Mouse (Mus musculus) CH12.LX (cell line): ENCODE data around the gene Ttc38. TPM values are rescaled to one million over a fixed set of nuclear protein-coding genes. Genes with fewer than 3 reads are reported as not detected.
A peak's percentile ranks its signal among the peaks of the same experiment; 100 is the strongest.

ENCODE experiments used
- DNase-seq: peaks from one replicate; pipeline ENCODE4 v3.0.0-alpha.2; 2013; ENCODE audit errors: extremely low read depth
- H3K27ac ChIP-seq: 2 replicates; pipeline ENCODE4 v1.5.1; 2012; ENCODE audit warnings: low read depth, mild to moderate bottlenecking, control low read depth, moderate library complexity; ENCODE audit not compliant: insufficient read depth
- H3K27me3 ChIP-seq: replicated peaks from 2 replicates; pipeline ENCODE3; 2012; ENCODE audit warnings: inconsistent platforms
- H3K36me3 ChIP-seq, 2 experiments: replicated peaks in 1 of 2; 2 replicates each; pipeline versions ENCODE3 to v1.6.1; 2012; ENCODE audit warnings: inconsistent platforms in 1 of 2, low read length in 1 of 2, mild to moderate bottlenecking in 1 of 2, mixed read lengths in 1 of 2, moderate library complexity in 1 of 2; ENCODE audit not compliant: control insufficient read depth in 1 of 2, insufficient read depth in 1 of 2
- H3K4me1 ChIP-seq, 2 experiments: 2 replicates each; pipeline ENCODE4 v1.6.1; 2012; ENCODE audit warnings: inconsistent platforms in 1 of 2, moderate library complexity in 1 of 2; ENCODE audit not compliant: insufficient read depth in 2 of 2, control insufficient read depth in 1 of 2
- H3K4me2 ChIP-seq: 2 replicates; pipeline ENCODE4 v1.6.1; 2012; ENCODE audit warnings: low read depth, mild to moderate bottlenecking, control low read depth; ENCODE audit not compliant: poor library complexity, insufficient read depth, severe bottlenecking
- H3K4me3 ChIP-seq, 3 experiments: fragments of 150-350 bp in 1 of 3; sonication (generic) in 1 of 3; replicated peaks in 1 of 3; 2 replicates each; pipeline versions ENCODE3 to v1.5.1; 2011 to 2012; ENCODE audit warnings: low read depth in 2 of 3, low read length in 2 of 3, mild to moderate bottlenecking in 2 of 3, moderate library complexity in 2 of 3, control low read depth in 1 of 3, improper control_type of control experiment in 1 of 3, inconsistent platforms in 1 of 3, mixed read lengths in 1 of 3; ENCODE audit not compliant: poor library complexity in 1 of 3
- H3K79me2 ChIP-seq: replicated peaks from 2 replicates; pipeline ENCODE4 v1.6.1; 2012; ENCODE audit warnings: mild to moderate bottlenecking, moderate library complexity; ENCODE audit not compliant: control insufficient read depth, poor library complexity, insufficient read depth, severe bottlenecking; ENCODE audit errors: extremely low read depth
- H3K9ac ChIP-seq: 2 replicates; pipeline ENCODE4 v1.6.1; 2012; ENCODE audit warnings: low read depth, mild to moderate bottlenecking, control low read depth, moderate library complexity; ENCODE audit not compliant: insufficient read depth
- H3K9me3 ChIP-seq: replicated peaks from 2 replicates; pipeline ENCODE3; 2012; ENCODE audit warnings: low read length, inconsistent platforms, mixed read lengths
- CHD1 ChIP-seq: IDR thresholded peaks from 2 replicates; pipeline ENCODE4 v1.6.1; 2012; ENCODE audit warnings: low read depth, low read length, improper control_type of control experiment, inconsistent platforms
- CHD2 ChIP-seq: IDR thresholded peaks from 2 replicates; pipeline ENCODE4 v1.6.1; 2011; ENCODE audit warnings: low read length, improper control_type of control experiment
- CTCF ChIP-seq, 2 experiments: IDR thresholded peaks in 1 of 2; conservative IDR thresholded peaks in 1 of 2; 2 replicates each; pipeline ENCODE4 v1.5.1; 2011 to 2012; ENCODE audit warnings: low read depth in 2 of 2, low read length in 2 of 2, improper control_type of control experiment in 1 of 2, inconsistent platforms in 1 of 2, mild to moderate bottlenecking in 1 of 2, moderate library complexity in 1 of 2
- ELF1 ChIP-seq: IDR thresholded peaks from 2 replicates; pipeline ENCODE4 v1.6.1; 2014; ENCODE audit warnings: low read depth, mild to moderate bottlenecking, inconsistent platforms, low read length, improper control_type of control experiment
- EP300 ChIP-seq: IDR thresholded peaks from 2 replicates; pipeline ENCODE4 v1.6.1; 2011; ENCODE audit warnings: low read length, improper control_type of control experiment
- GABPA ChIP-seq: IDR thresholded peaks from 2 replicates; pipeline ENCODE4 v1.6.1; 2012; ENCODE audit warnings: low read depth, low read length, improper control_type of control experiment, inconsistent platforms; ENCODE audit not compliant: insufficient replicate concordance
- HCFC1 ChIP-seq: IDR thresholded peaks from 2 replicates; pipeline ENCODE4 v1.6.1; 2012; ENCODE audit warnings: low read depth, mild to moderate bottlenecking, inconsistent platforms, low read length, improper control_type of control experiment
- IRF4 ChIP-seq: IDR thresholded peaks from 2 replicates; pipeline ENCODE4 v1.6.1; 2014; ENCODE audit warnings: low read depth, mild to moderate bottlenecking, inconsistent platforms, low read length, improper control_type of control experiment
- JUN ChIP-seq: IDR thresholded peaks from 2 replicates; pipeline ENCODE4 v1.6.1; 2011; ENCODE audit warnings: low read depth, mild to moderate bottlenecking, low read length, improper control_type of control experiment, moderate library complexity; ENCODE audit not compliant: insufficient read depth
- MAFK ChIP-seq: IDR thresholded peaks from 2 replicates; pipeline ENCODE4 v1.6.1; 2011; ENCODE audit warnings: low read length, improper control_type of control experiment; ENCODE audit not compliant: insufficient replicate concordance
- MXI1 ChIP-seq: IDR thresholded peaks from 2 replicates; pipeline ENCODE4 v1.6.1; 2011; ENCODE audit warnings: mild to moderate bottlenecking, low read depth, low read length, improper control_type of control experiment
- NELFE ChIP-seq: IDR thresholded peaks from 2 replicates; pipeline ENCODE4 v1.6.1; 2011; ENCODE audit warnings: low read depth, low read length, improper control_type of control experiment
- POLR2A ChIP-seq: IDR thresholded peaks from 2 replicates; pipeline ENCODE4 v1.6.1; 2011; ENCODE audit warnings: low read depth, mild to moderate bottlenecking, improper control_type of control experiment, low read length
- RAD21 ChIP-seq: IDR thresholded peaks from 2 replicates; pipeline ENCODE4 v1.6.1; 2011; ENCODE audit warnings: low read depth, mild to moderate bottlenecking, low read length, improper control_type of control experiment, moderate library complexity
- SMC3 ChIP-seq: IDR thresholded peaks from 2 replicates; pipeline ENCODE4 v1.6.1; 2011; ENCODE audit warnings: low read depth, low read length, improper control_type of control experiment
- TCF12 ChIP-seq: IDR thresholded peaks from 2 replicates; pipeline ENCODE4 v1.6.1; 2014; ENCODE audit warnings: low read depth, mild to moderate bottlenecking, inconsistent platforms, low read length, improper control_type of control experiment
- ZC3H11A ChIP-seq: IDR thresholded peaks from 2 replicates; pipeline ENCODE4 v1.6.1; 2012; ENCODE audit warnings: low read depth, mild to moderate bottlenecking, inconsistent platforms, low read length, improper control_type of control experiment
- dilution Hi-C: fragments of 300-500 bp; cut with MboI; formaldehyde crosslinking; loops from 2 replicates; pipeline ENCODE4 v1.14.3; 2020; ENCODE audit warnings: low sequenced_read_pairs; ENCODE audit not compliant: extremely low pct_unique_long_range_greater_than_20kb, extremely low pct_ligation_motif_present
- in situ Hi-C: fragments of 300-500 bp; cut with MboI; formaldehyde crosslinking; loops from 3 replicates; pipeline ENCODE4 v1.14.3; 2019; ENCODE audit warnings: low sequenced_read_pairs, low pct_ligation_motif_present, low pct_unique_long_range_greater_than_20kb, mixed read lengths
- polyA plus RNA-seq: library from polyadenylated mRNA; unstranded; fragments of >175 nt; gene quantifications from 2 replicates; pipeline ENCODE4 v1.2.1, GENCODE M21; 2012; ENCODE audit warnings: low read depth; ENCODE audit not compliant: insufficient read length
- total RNA-seq, 2 experiments: library from RNA; depleted of rRNA; stranded (reverse); fragments of 300-350 nt in 1 of 2; fragments of >200 nt in 1 of 2; gene quantifications; 2 replicates each; pipeline ENCODE4 v1.2.3; 2012 to 2014

Ttc38 gene
- total and polyA plus RNA-seq, 3 experiments, result 5.1 to 5.8 (median 5.1) TPM

DNA sequence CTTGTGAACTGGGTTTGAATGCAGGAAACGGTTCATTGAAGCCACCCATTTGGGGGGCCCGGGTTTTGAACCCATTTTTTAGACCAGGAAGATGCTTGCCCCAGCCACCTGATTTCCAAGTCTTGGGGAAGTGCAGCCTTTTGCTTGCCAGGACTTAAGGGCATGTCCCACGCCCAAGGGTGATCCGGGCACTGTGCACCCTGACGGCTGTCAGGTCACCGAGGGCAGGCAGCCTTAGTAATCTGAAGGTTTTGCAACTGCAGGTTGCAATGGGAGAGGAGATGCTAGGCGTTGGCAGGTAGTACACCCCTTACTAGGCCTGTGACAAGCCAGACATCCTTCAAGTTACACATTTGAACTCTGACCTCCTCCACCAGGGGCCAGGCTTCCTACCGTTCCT lies 493 bp downstream of the Ttc38 start:
- in situ Hi-C loops, result no loop called here
- no peak overlapping the region for H3K27ac ChIP-seq
- peak overlapping the region; percentile 95 for H3K4me2 ChIP-seq
- H3K4me1 ChIP-seq, result peaks cover 8 to 31% of the 10 kb centered on the region in 2 experiments
- no peak for TF ChIP-seq RAD21
- no peak for TF ChIP-seq ELF1
- TF ChIP-seq HCFC1, result no peak
- no peak for TF ChIP-seq JUN
- no peak for TF ChIP-seq GABPA
- no peak for TF ChIP-seq CHD1
- TF ChIP-seq EP300, result no peak
- no peak for TF ChIP-seq CHD2
- no peak for TF ChIP-seq SMC3
- TF ChIP-seq NELFE, result no peak
- TF ChIP-seq ZC3H11A, result no peak
- TF ChIP-seq MXI1, result no peak
- no peak for TF ChIP-seq MAFK
- TF ChIP-seq, all 38 proteins: peak for 0
- Histone ChIP-seq H3K27me3 (peaks cover 7% of the 10 kb centered on the region), H3K9me3 (no peaks in the 10 kb centered on the region), H3K79me2 (no peaks in the 10 kb centered on the region), H3K36me3 (peaks cover 0 to 19% of the 10 kb centered on the region in 2 experiments), H3K9ac (peak overlapping the region; percentile 89), H3K4me3 (peak overlapping the region; percentile 68 to 90 (median 69))
- no peak for DNase-seq
- dilution Hi-C loops, result no loop called here

DNA sequence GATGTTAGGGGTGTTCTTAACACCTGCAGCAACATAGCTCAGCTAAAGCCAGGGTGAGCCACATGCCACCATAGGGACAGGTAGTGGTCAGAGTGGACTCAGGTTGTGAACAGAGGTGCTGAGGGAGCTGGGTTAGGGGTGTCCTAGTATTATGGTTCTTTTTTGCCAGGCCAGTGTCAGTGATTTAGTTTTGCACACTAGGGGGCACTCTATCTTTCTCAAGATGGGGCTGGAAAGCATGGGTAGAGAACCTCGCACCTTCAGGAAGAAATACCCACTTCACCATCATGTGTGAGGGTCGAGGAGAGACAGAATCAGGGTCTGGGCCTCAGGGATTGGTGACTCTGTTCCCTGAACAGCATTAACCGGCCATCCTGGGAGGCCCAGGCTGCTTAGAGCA lies 3.2 kb downstream of the Ttc38 start:
- no peak for TF ChIP-seq POLR2A
- peak; percentile 21 to 59; a peak in 2 of 4 replicates for TF ChIP-seq CTCF (conservative IDR thresholded peaks at IDR 0.05 in 1 of 2, IDR thresholded peaks at IDR 0.05 in 1 of 2; ENCODE audit: low read depth in 2 of 2, low read length in 2 of 2)
- TF ChIP-seq, all 38 proteins: peak for 1
- Histone ChIP-seq H3K9me3 (no peaks in the 10 kb centered on the region), H3K4me1 (peaks cover 8 to 19% of the 10 kb centered on the region in 2 experiments), H3K79me2 (no peaks in the 10 kb centered on the region), H3K27me3 (no peaks in the 10 kb centered on the region), H3K27ac (no peak overlapping the region), H3K36me3 (peaks cover 0 to 21% of the 10 kb centered on the region in 2 experiments), H3K4me2 (no peak overlapping the region), H3K9ac (no peak overlapping the region), H3K4me3 (no peak overlapping the region)
- dilution Hi-C loops (no loop called here), in situ Hi-C loops (no loop called here)
- peak; percentile 26 for DNase-seq

DNA sequence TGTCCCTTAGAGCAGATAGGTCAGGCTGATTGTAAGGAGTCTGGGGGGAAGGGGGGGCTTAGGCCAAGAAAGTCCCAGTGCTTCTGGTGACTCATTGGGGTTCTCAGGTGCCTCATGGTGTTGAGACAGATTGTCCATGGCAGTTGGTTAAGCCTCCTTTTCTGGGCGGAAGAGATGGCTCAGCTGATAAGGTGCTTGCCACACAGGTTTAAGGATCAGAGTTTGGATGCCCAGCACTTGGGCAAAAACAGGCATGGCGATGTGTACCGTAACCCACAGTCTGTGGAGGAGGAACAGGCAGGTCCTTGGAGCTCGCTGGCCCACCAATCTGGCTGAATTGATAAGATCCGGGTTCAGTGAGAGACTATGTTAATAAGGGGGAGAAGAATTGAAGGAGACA lies 4.8 kb downstream of the Ttc38 start:
- in situ Hi-C loops, result no loop called here
- no peak overlapping the region for H3K27ac ChIP-seq
- H3K79me2 ChIP-seq, result no peaks in the 10 kb centered on the region
- TF ChIP-seq MAFK (no peak), NELFE (no peak), TCF12 (no peak), CTCF (conservative IDR thresholded peaks at IDR 0.05 in 1 of 2, IDR thresholded peaks at IDR 0.05 in 1 of 2; ENCODE audit: low read depth in 2 of 2, low read length in 2 of 2) (no peak), IRF4 (no peak), ZC3H11A (no peak)
- no peaks in the 10 kb centered on the region for H3K9me3 ChIP-seq
- DNase-seq, result no peak
- peaks cover 5 to 13% of the 10 kb centered on the region in 2 experiments for H3K4me1 ChIP-seq
- dilution Hi-C loops, result no loop called here
- no peak overlapping the region for H3K9ac ChIP-seq
- peaks cover 0 to 29% of the 10 kb centered on the region in 2 experiments for H3K36me3 ChIP-seq
- no peak overlapping the region for H3K4me3 ChIP-seq
- no peaks in the 10 kb centered on the region for H3K27me3 ChIP-seq
- H3K4me2 ChIP-seq, result no peak overlapping the region
